Mouse (Mus musculus): ENCODE data around the gene Washc4.
"Not testable (repeated sequence)": the region's sequence is repeated elsewhere in the genome, so short reads cannot be mapped to it uniquely, and the experiment has no call there.

Gene Washc4

GRCm38 (mm10) chr10:83543439-83544102 lies at the start of gene Washc4:
Gene Washc4 (plus strand): TSS chr10:83543752.
- DNase-seq = peak; percentile 96 to 97

- DNase-seq = no peak
These were observed 46.2 kb upstream of the Washc4 start for GRCm38 (mm10) chr10:83497321-83497720.

GRCm38 (mm10) chr10:83508962-83509660 lies 34.4 kb upstream of the Washc4 start:
- peak; percentile 66 to 70 for DNase-seq

- DNase-seq = no peak
These were observed 32.2 kb upstream of the Washc4 start for GRCm38 (mm10) chr10:83511304-83511703.

- no peak for DNase-seq
These were observed 29.8 kb upstream of the Washc4 start for GRCm38 (mm10) chr10:83513736-83514135.

- DNase-seq = peak in 1 of 2 experiments; percentile 13
These were observed 22.6 kb upstream of the Washc4 start for GRCm38 (mm10) chr10:83520990-83521389.

- DNase-seq = not testable (repeated sequence)
These were observed 19.3 kb upstream of the Washc4 start for GRCm38 (mm10) chr10:83524238-83524637.

- DNase-seq = no peak
These were observed 13.1 kb upstream of the Washc4 start for GRCm38 (mm10) chr10:83530384-83530967.

GRCm38 (mm10) chr10:83533258-83533909 lies 10.2 kb upstream of the Washc4 start:
- DNase-seq = peak in 1 of 2 experiments; percentile 10

- peak; percentile 49 to 54 for DNase-seq
These were observed 9.7 kb upstream of the Washc4 start, which contains the start of gene Aldh1l2 for GRCm38 (mm10) chr10:83533910-83534283. Gene Aldh1l2 (minus strand): TSS chr10:83534140.

- DNase-seq = peak; percentile 16 to 42
These were observed 7.1 kb upstream of the Washc4 start for GRCm38 (mm10) chr10:83536436-83536835.

GRCm38 (mm10) chr10:83539311-83539980 lies 4.1 kb upstream of the Washc4 start:
- no peak for DNase-seq

GRCm38 (mm10) chr10:83540092-83540491 lies 3.5 kb upstream of the Washc4 start:
- no peak for DNase-seq

- DNase-seq = no peak
These were observed 1.3 kb upstream of the Washc4 start for GRCm38 (mm10) chr10:83542241-83542640.

GRCm38 (mm10) chr10:83544103-83544479 lies 539 bp downstream of the Washc4 start:
- DNase-seq = peak in 1 of 2 experiments; percentile 69

GRCm38 (mm10) chr10:83545341-83545740 lies 1.8 kb downstream of the Washc4 start:
- DNase-seq = no peak

GRCm38 (mm10) chr10:83563005-83563404 lies 19.5 kb downstream of the Washc4 start:
- DNase-seq = no peak

GRCm38 (mm10) chr10:83565449-83566441 lies 22.2 kb downstream of the Washc4 start:
- peak; percentile 12 to 21 for DNase-seq

GRCm38 (mm10) chr10:83590801-83591200 lies 47.2 kb downstream of the Washc4 start:
- DNase-seq = no peak

GRCm38 (mm10) chr10:83592616-83593015 lies 49.1 kb downstream of the Washc4 start:
- no peak for DNase-seq

- DNase-seq = no peak
These were observed 51.0 kb downstream of the Washc4 start for GRCm38 (mm10) chr10:83594526-83594925.

GRCm38 (mm10) chr10:83600650-83601049 lies 57.1 kb downstream of the Washc4 start:
- DNase-seq = no peak

Measured in B cell, adult 2 months (primary cell).